Mouse (Mus musculus) layer of hippocampus, adult 9-10 months (tissue): ENCODE measurements around the gene Foxj2.

ENCODE experiments used
- DNase-seq: peaks from one replicate; pipeline ENCODE4 v3.0.0; 2022; ENCODE audit warnings: low spot score

Gene Foxj2

DNA sequence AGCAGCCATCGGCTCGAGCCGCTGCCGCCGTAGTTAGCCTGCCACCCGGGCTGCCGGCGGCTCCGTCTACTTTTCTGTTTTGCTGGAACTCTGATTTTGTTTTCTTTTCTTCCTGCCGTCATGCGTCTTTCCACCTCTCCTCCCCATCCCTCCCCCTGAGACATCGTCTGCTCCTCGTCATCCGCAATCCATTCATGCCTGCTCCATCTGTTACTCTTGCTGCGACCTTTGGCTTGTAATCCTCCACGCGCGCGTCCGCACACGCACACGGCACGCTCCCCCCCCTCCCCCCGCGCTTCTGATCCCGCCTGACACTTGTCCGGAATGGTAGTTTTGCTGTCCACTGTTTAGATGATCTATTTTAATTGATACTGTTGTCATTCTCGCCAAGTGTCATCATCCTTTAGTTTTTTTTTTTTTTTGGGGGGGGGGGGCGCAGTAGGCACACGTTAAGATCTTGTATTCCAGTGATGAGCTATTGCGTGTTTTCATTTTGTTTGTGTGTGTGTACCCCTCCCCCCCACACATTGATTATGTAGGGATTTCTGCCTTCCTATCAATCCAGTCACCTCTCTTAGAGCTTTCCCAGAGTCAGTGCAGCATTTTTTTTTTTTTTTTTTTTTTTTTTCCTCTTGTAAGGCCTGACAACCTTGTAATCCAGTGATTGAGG lies 55.1 kb downstream of the Foxj2 start:
- no peak for DNase-seq

GRCm38 (mm10) chr6:122879141-122879735 lies 59.5 kb downstream of the Foxj2 start:
- DNase-seq, result no peak

DNA sequence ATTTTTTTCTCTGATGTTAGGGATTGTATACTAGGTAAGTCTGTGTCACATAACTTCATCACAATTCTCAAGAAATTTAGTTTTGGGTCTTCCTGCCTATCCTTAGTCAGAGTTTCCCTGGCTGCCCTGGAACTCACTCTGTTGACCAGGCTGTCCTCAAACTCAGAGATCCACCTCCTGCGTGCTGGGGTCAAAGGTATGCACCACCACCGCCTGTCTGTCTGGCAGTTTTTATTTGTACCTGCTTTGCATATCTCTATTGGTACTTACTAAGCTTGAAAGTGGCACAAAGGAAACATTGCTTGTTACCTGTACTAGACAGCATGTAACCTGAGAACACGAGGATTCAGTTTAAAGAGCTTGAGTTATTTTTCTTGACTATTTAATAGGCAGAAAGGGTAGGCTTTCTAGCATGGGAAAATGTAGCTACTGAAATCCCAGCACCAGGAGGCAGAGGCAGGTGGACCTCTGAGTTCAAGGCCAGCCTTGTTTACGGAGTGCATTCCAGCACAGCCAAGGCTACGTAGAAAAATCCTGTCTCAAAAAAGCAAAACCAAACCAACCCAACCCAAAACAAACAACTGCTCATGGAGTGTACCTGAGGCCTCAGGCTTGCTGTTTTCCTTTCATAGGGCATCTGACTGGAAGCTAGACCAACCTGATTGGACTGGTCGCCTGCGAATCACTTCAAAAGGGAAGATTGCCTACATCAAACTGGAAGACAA lies 60.2 kb downstream of the Foxj2 start:
- DNase-seq, result no peak

DNA sequence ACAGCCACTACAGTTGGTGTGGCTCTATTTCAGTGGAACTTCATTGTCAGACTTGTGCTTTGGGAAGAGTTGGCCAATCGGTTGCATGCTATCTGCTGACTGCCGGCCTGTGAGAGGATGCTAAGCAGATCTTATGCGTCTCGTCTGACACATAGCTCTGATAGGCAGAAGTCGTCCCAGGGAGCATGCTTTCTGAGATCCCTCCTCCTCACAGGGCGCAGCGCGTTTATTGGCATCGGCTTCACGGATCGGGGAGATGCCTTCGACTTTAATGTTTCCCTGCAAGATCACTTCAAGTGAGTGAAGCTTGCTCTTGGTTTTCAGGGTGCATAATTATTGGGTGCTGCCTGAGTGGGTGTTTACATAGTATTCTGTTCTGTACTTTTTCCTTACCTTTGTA lies 61.6 kb downstream of the Foxj2 start:
- DNase-seq, result no peak

DNA sequence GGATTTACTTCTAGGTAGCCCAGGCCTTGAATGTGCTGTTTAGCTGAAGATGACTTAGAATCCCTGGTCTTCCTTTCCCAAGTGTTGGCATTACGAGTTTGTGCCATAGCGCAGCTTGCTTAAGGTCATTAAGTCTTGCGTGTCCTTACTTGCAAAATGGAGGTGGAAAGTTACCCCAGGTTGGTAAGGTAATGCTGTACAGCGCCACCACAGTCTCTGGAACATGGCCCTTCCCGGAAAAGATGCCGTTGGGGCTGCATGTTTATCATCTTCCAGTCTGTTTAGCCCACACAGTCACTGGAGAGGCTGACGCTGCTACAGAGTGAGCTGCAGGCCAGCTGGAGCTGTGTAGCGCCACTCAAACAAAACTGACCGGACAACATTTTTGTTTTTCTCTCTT lies 63.9 kb downstream of the Foxj2 start:
- no peak for DNase-seq

GRCm38 (mm10) chr6:122889599-122889998 lies 69.9 kb downstream of the Foxj2 start:
- DNase-seq, result no peak

DNA sequence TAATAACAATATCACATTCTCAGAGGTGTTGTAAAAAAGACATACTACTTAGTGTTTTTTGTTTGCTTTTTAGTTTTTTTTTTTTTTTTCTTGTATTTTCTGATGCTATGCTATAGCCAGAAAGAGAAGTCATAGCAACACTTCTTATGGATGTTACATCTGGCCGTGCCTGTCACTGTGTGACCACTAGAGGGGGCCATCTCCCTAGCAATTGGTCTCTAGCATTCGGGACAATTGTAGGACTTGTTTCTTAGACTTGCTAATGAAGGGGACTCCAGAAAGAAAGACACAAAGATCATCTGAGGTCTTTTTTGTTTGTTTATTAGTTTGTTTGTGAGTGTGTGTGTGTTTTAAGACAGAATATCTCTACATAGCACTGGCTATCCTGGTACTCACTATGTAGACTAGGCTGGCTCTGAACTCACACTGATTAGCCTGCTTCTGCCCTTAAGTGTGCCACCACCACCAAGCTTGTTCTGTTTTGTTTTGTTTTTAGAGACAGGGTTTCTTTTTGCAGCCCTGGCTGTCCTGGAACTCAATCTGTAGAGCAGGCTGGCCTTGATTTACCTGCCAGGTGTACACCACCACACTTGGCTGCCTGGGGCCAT lies 72.8 kb downstream of the Foxj2 start:
- DNase-seq, result peak; percentile 45
